Mouse (Mus musculus) heart, postnatal 10 days (tissue): ENCODE results near the gene Traf3ip2. TPM values are rescaled to one million over a fixed set of nuclear protein-coding genes. Genes with fewer than 3 reads are reported as not detected.

Experiments
- DNase-seq, 2 experiments: peaks; one replicate each; pipeline ENCODE4 v3.0.0; 2021
- intact Hi-C: fragments of 180-260 bp; cut with DNase I; formaldehyde crosslinking; loops from one replicate; pipeline ENCODE4 v1.15.1; 2025
- total RNA-seq, 2 experiments: library from RNA; stranded (reverse); gene quantifications; 2 replicates each; pipeline ENCODE4 v1.2.3; 2021

Traf3ip2 gene
- total RNA-seq, 2 experiments from 2014 or later: 6.4 to 9.3 TPM

GRCm38 (mm10) chr10:39629746-39630552 lies 17.2 kb downstream of the Traf3ip2 start:
- DNase-seq: peak; percentile 65 to 76

GRCm38 (mm10) chr10:39630811-39631210 lies 18.1 kb downstream of the Traf3ip2 start:
- intact Hi-C loops: no loop called here
- no peak for DNase-seq

More at GRCm38 (mm10) chr10:39629746-39630552, 17.2 kb downstream of the Traf3ip2 start:
- intact Hi-C loops: loop anchor here (5.0 kb wide), 1 partner anchor 88 kb away; no protein-coding TSS in a partner anchor

GRCm38 (mm10) chr10:39631627-39632026 lies 18.9 kb downstream of the Traf3ip2 start:
- no peak for DNase-seq
- intact Hi-C loops: no loop called here

GRCm38 (mm10) chr10:39633379-39633778 lies 20.6 kb downstream of the Traf3ip2 start:
- intact Hi-C loops: no loop called here
- DNase-seq: no peak

- intact Hi-C loops: no loop called here
- no peak for DNase-seq
Measured at GRCm38 (mm10) chr10:39634423-39635101, 21.8 kb downstream of the Traf3ip2 start.

GRCm38 (mm10) chr10:39638862-39639261 lies 26.1 kb downstream of the Traf3ip2 start:
- intact Hi-C loops: no loop called here
- DNase-seq: no peak

- no peak for DNase-seq
Measured at GRCm38 (mm10) chr10:39639783-39640182, 27.0 kb downstream of the Traf3ip2 start.

GRCm38 (mm10) chr10:39640817-39641226 lies 28.1 kb downstream of the Traf3ip2 start:
- DNase-seq: peak in 1 of 2 experiments; percentile 46
- intact Hi-C loops: no loop called here

More at GRCm38 (mm10) chr10:39639783-39640182, 27.0 kb downstream of the Traf3ip2 start:
- intact Hi-C loops: no loop called here

GRCm38 (mm10) chr10:39645789-39646628 lies 33.3 kb downstream of the Traf3ip2 start:
- intact Hi-C loops: loop anchor here (5.0 kb wide), 1 partner anchor 86 kb away; the partner anchor contains the start of gene Rev3l
- peak in 1 of 2 experiments; percentile 27 for DNase-seq

GRCm38 (mm10) chr10:39646629-39647019 lies 33.9 kb downstream of the Traf3ip2 start:
- intact Hi-C loops: loop anchor here (5.0 kb wide), 1 partner anchor 86 kb away; the partner anchor contains the start of gene Rev3l
- DNase-seq: peak; percentile 51 to 53

GRCm38 (mm10) chr10:39647118-39647517 lies 34.4 kb downstream of the Traf3ip2 start:
- intact Hi-C loops: loop anchor here (5.0 kb wide), 1 partner anchor 85 kb away; the partner anchor contains the start of gene Rev3l
- no peak for DNase-seq

GRCm38 (mm10) chr10:39648278-39648677 lies 35.5 kb downstream of the Traf3ip2 start:
- DNase-seq: no peak
- intact Hi-C loops: loop anchor here (5.0 kb wide), 1 partner anchor 84 kb away; the partner anchor contains the start of gene Rev3l

GRCm38 (mm10) chr10:39649550-39649949 lies 36.8 kb downstream of the Traf3ip2 start:
- DNase-seq: no peak
- intact Hi-C loops: loop anchor here (5.0 kb wide), 1 partner anchor 83 kb away; the partner anchor contains the start of gene Rev3l

- intact Hi-C loops: no loop called here
- DNase-seq: no peak
Measured at GRCm38 (mm10) chr10:39650316-39650715, 37.6 kb downstream of the Traf3ip2 start.

- DNase-seq: no peak
- intact Hi-C loops: no loop called here
Measured at GRCm38 (mm10) chr10:39654001-39654416, 41.3 kb downstream of the Traf3ip2 start.

GRCm38 (mm10) chr10:39658901-39659410 lies 46.2 kb downstream of the Traf3ip2 start:
- no peak for DNase-seq
- intact Hi-C loops: no loop called here

GRCm38 (mm10) chr10:39659411-39660268 lies 46.9 kb downstream of the Traf3ip2 start:
- DNase-seq: peak; percentile 84 to 85
- intact Hi-C loops: no loop called here

- no peak for DNase-seq
- intact Hi-C loops: no loop called here
Measured at GRCm38 (mm10) chr10:39660269-39660655, 47.5 kb downstream of the Traf3ip2 start.

GRCm38 (mm10) chr10:39660698-39661097 lies 48.0 kb downstream of the Traf3ip2 start:
- DNase-seq: no peak
- intact Hi-C loops: no loop called here
